ENCODE assay signal across 19 mouse cellular contexts in genomic region chrX:165104171-165104570, GRCm38 (mm10).
DNase-seq lines count a peak whose midpoint lies in the region; ATAC-seq and TF ChIP-seq lines count a peak whose summit lies in the region.
"Had no signal": no experiment of that assay in that cellular context is flagged by ENCODE, and none has a peak within 500 bp of the region (broad histone marks: within the 10 kb centered on the region; RNA-seq: fewer than 3 reads in every experiment).

No protein-coding gene starts in this region.

- TF ChIP-seq CTCF in layer of hippocampus, adult 2 months (conservative IDR thresholded peaks at IDR 0.05) = no peak

- intact Hi-C loops in left cerebral cortex, postnatal 14 days (cut with DNase I) = no loop called here
- intact Hi-C loops in left cerebral cortex, postnatal 4 days (cut with DNase I) = no loop called here

- DNase-seq in layer of hippocampus, adult 2 months (ENCODE audit: low spot score in 2 of 2) = peak; percentile 16 to 20
- DNase-seq in layer of hippocampus, postnatal 25 days (ENCODE audit: extremely low spot score in 1 of 2, low spot score in 1 of 2) = no peak
- DNase-seq in left cerebral cortex, postnatal 14 days (ENCODE audit: low spot score in 2 of 2) = peak; percentile 2 to 38
- DNase-seq in left cerebral cortex, postnatal 4 days = no peak
- peak; percentile 71 for DNase-seq in brain, adult 2 months (ENCODE audit: low read depth, low spot score)
- DNase-seq: adrenal gland, adult 2 months; adrenal gland, postnatal 25 days; B cell, adult 2 months; cerebellum, adult 2 months; cerebellum, postnatal 10 days; gastrocnemius, adult 2 months; gastrocnemius, postnatal 25 days had no signal

- H3K4me3 ChIP-seq in layer of hippocampus, adult 2 months = no peak overlapping the region
- H3K4me3 ChIP-seq: embryonic facial prominence, embryonic 10.5 days; gastrocnemius, adult 2 months; heart, embryonic 12.5 days; hindbrain, embryonic 10.5 days had no signal

- no peak for ATAC-seq in CD4-positive, CD25-positive, alpha-beta regulatory T cell, adult 4 months
- ATAC-seq: forebrain, embryonic 14.5 days; Patski had no signal

- no peak overlapping the region for H3K27ac ChIP-seq in layer of hippocampus, adult 2 months
- H3K27ac ChIP-seq: embryonic facial prominence, embryonic 10.5 days; gastrocnemius, adult 2 months; hindbrain, embryonic 10.5 days; hindbrain, embryonic 14.5 days had no signal

Comparison
In these comparisons a context has a peak if more than half of its experiments do, and no peak if none do; other contexts are left out.
1. DNase-seq: peak in layer of hippocampus, adult 2 months (2 of 2), left cerebral cortex, postnatal 14 days (2 of 2) and brain, adult 2 months (single experiment); none in layer of hippocampus, postnatal 25 days (0 of 2) and left cerebral cortex, postnatal 4 days (single experiment).